Mouse (Mus musculus) stomach, embryonic 15.5 days (tissue): ENCODE measurements around the gene Zdhhc14. TPM values are rescaled to one million over a fixed set of nuclear protein-coding genes. Genes with fewer than 3 reads are reported as not detected.

Experiments
- ATAC-seq: fragments of 200-750 bp; cut with Nextera tagmentation; 2 replicates; pipeline ENCODE4 v1.8.0; 2017; ENCODE audit warnings: low read depth, moderate number of reproducible peaks, moderate TSS enrichment; ENCODE audit not compliant: insufficient read depth, low FRiP score
- H3K27ac ChIP-seq: fragments of 300-500 bp; sonication (generic); 2 replicates; pipeline ENCODE4 v1.5.1; 2015; ENCODE audit warnings: mild to moderate bottlenecking, inconsistent platforms
- H3K27me3 ChIP-seq: fragments of 300-500 bp; sonication (generic); replicated peaks from 2 replicates; pipeline ENCODE4 v1.6.1; 2015; ENCODE audit warnings: inconsistent platforms
- H3K36me3 ChIP-seq: fragments of 300-500 bp; sonication (generic); 2 replicates; pipeline ENCODE4 v1.6.1; 2015; ENCODE audit warnings: inconsistent platforms
- H3K4me1 ChIP-seq: fragments of 300-500 bp; sonication (generic); 2 replicates; pipeline ENCODE4 v1.6.1; 2015; ENCODE audit warnings: inconsistent platforms
- H3K4me2 ChIP-seq: fragments of 300-500 bp; sonication (generic); 2 replicates; pipeline ENCODE4 v1.6.1; 2015; ENCODE audit warnings: mild to moderate bottlenecking, inconsistent platforms
- H3K4me3 ChIP-seq: fragments of 300-500 bp; sonication (generic); replicated peaks from 2 replicates; pipeline ENCODE4 v1.5.1; 2015; ENCODE audit warnings: inconsistent platforms
- H3K9ac ChIP-seq: fragments of 300-500 bp; sonication (generic); 2 replicates; pipeline ENCODE4 v1.6.1; 2015; ENCODE audit warnings: inconsistent platforms
- H3K9me3 ChIP-seq: fragments of 300-500 bp; sonication (generic); 2 replicates; pipeline ENCODE4 v1.6.1; 2016; ENCODE audit warnings: inconsistent platforms
- WGBS: fragments of 180-500 bp; shearing (Covaris S2); methylation state at CpG from one replicate; pipeline ENCODE4 v1.1.7; 2015; 5-methylcytosine and 5-hydroxymethylcytosine counted together
- polyA plus RNA-seq: library from polyadenylated mRNA; unstranded; fragments of >200 nt; fragmentation: Nextera tagmentation; extraction: Ambion mirVana; gene quantifications from 2 replicates; pipeline ENCODE4 v1.2.1, GENCODE M21; 2015

Gene Zdhhc14
- polyA plus RNA-seq, 1 experiment from 2014 or later, result 4.2 TPM

- Histone ChIP-seq H3K4me1 (peaks cover 13% of the 10 kb centered on the region; the same call in 1 of the 2 replicates), H3K27ac (no peak overlapping the region), H3K4me2 (no peak overlapping the region), H3K9ac (no peak overlapping the region), H3K9me3 (no peaks in the 10 kb centered on the region), H3K27me3 (no peaks in the 10 kb centered on the region), H3K36me3 (no peaks in the 10 kb centered on the region), H3K4me3 (no peak overlapping the region)
- ATAC-seq, result no peak
- 82% methylated on average over 2 of the region's 2 CpGs for WGBS
Measured at GRCm38 (mm10) chr17:5800254-5800653, 307.9 kb downstream of the Zdhhc14 start.

GRCm38 (mm10) chr17:5800824-5801560, 308.6 kb downstream of the Zdhhc14 start:
- H3K4me2 ChIP-seq, result no peak overlapping the region
- no peak for ATAC-seq
- H3K4me3 ChIP-seq, result no peak overlapping the region
- H3K4me1 ChIP-seq, result peaks cover 13% of the 10 kb centered on the region; the same call in 1 of the 2 replicates
- 77% methylated on average over 7 of the region's 7 CpGs for WGBS
- no peak overlapping the region for H3K9ac ChIP-seq
- no peaks in the 10 kb centered on the region for H3K27me3 ChIP-seq
- no peak overlapping the region for H3K27ac ChIP-seq
- H3K36me3 ChIP-seq, result no peaks in the 10 kb centered on the region
- H3K9me3 ChIP-seq, result no peaks in the 10 kb centered on the region

GRCm38 (mm10) chr17:5801761-5802655, 309.7 kb downstream of the Zdhhc14 start:
- H3K36me3 ChIP-seq, result no peaks in the 10 kb centered on the region
- H3K27ac ChIP-seq, result no peak overlapping the region
- 0 out of 2 replicates have a peak overlapping the region, but pooled peaks have one; percentile 4 for H3K4me2 ChIP-seq
- no peak overlapping the region for H3K4me3 ChIP-seq
- 47% methylated on average over 17 of the region's 17 CpGs for WGBS
- H3K4me1 ChIP-seq, result peaks cover 13% of the 10 kb centered on the region; the same call in 1 of the 2 replicates
- ATAC-seq, result no peak
- no peaks in the 10 kb centered on the region for H3K9me3 ChIP-seq
- H3K27me3 ChIP-seq, result no peaks in the 10 kb centered on the region
- H3K9ac ChIP-seq, result no peak overlapping the region

GRCm38 (mm10) chr17:5802656-5802955, 310.2 kb downstream of the Zdhhc14 start:
- H3K27me3 ChIP-seq, result no peaks in the 10 kb centered on the region
- no peak for ATAC-seq
- H3K4me2 ChIP-seq, result no peak overlapping the region
- WGBS, result 78% methylated on average over 5 of the region's 5 CpGs
- no peaks in the 10 kb centered on the region for H3K36me3 ChIP-seq
- no peaks in the 10 kb centered on the region for H3K9me3 ChIP-seq
- H3K27ac ChIP-seq, result no peak overlapping the region
- peaks cover 13% of the 10 kb centered on the region; the same call in 1 of the 2 replicates for H3K4me1 ChIP-seq
- H3K4me3 ChIP-seq, result no peak overlapping the region
- no peak overlapping the region for H3K9ac ChIP-seq

Other genes with a start within 250 kb of the Zdhhc14 start
- not detected in 2 replicates for gene Ldhal6b, start 73.8 kb upstream of the Zdhhc14 start, polyA plus RNA-seq
- gene Tmem242, start 52.3 kb upstream of the Zdhhc14 start, polyA plus RNA-seq, result 104 and 126 TPM in 2 replicates